Mouse (Mus musculus) bone marrow macrophage, adult 2 months (primary cell): ENCODE results near the gene Arf4. TPM values are rescaled to one million over a fixed set of nuclear protein-coding genes. Genes with fewer than 3 reads are reported as not detected.

ENCODE experiments used
- H3K27ac ChIP-seq: 2 replicates; pipeline ENCODE4 v1.5.1; 2012; ENCODE audit warnings: low read depth, low read length; ENCODE audit not compliant: insufficient read depth
- H3K4me1 ChIP-seq: 2 replicates; pipeline ENCODE4 v1.6.1; 2012; ENCODE audit warnings: low read length; ENCODE audit not compliant: control insufficient read depth, insufficient read depth
- H3K4me3 ChIP-seq: 2 replicates; pipeline ENCODE4 v1.5.1; 2012; ENCODE audit warnings: mild to moderate bottlenecking, low read length, moderate library complexity; ENCODE audit not compliant: insufficient read depth
- CTCF ChIP-seq: IDR thresholded peaks from 2 replicates; pipeline ENCODE4 v1.5.1; 2012; ENCODE audit warnings: low read depth, mild to moderate bottlenecking, low read length, moderate library complexity
- POLR2A ChIP-seq: IDR thresholded peaks from 2 replicates; pipeline ENCODE4 v1.6.1; 2012; ENCODE audit warnings: mild to moderate bottlenecking, low read depth, low read length, borderline replicate concordance
- polyA plus RNA-seq: library from polyadenylated mRNA; stranded (reverse); fragments of >200 nt; gene quantifications from 2 replicates; pipeline ENCODE4 v1.2.4, GENCODE M21; 2012; ENCODE audit not compliant: missing spikeins, insufficient read depth, insufficient read length

The Arf4 gene
- polyA plus RNA-seq, 1 experiment: 151 TPM

- H3K4me1 ChIP-seq: peaks cover 5% of the 10 kb centered on the region
- peak overlapping the region; percentile 71 for H3K27ac ChIP-seq
- TF ChIP-seq CTCF (no peak), POLR2A (no peak)
- peak overlapping the region; percentile 58 for H3K4me3 ChIP-seq
Observed at GRCm38 (mm10) chr14:26637025-26637850, 636 bp upstream of the Arf4 start.

- TF ChIP-seq POLR2A: no peak
- TF ChIP-seq CTCF: no peak
- H3K4me3 ChIP-seq: peak overlapping the region; percentile 92
- H3K27ac ChIP-seq: peak overlapping the region; percentile 84
- peaks cover 9% of the 10 kb centered on the region for H3K4me1 ChIP-seq
Observed at GRCm38 (mm10) chr14:26638708-26639084, 822 bp downstream of the Arf4 start.

GRCm38 (mm10) chr14:26639251-26639650, 1.4 kb downstream of the Arf4 start:
- Histone ChIP-seq H3K4me3 (peak overlapping the region; percentile 92), H3K27ac (peak overlapping the region; percentile 57), H3K4me1 (peaks cover 10% of the 10 kb centered on the region)
- no peak for TF ChIP-seq CTCF
- TF ChIP-seq POLR2A: no peak

- Histone ChIP-seq H3K4me3 (peak overlapping the region; percentile 44), H3K4me1 (peaks cover 13% of the 10 kb centered on the region)
Observed at GRCm38 (mm10) chr14:26639961-26640360, 2.1 kb downstream of the Arf4 start.

GRCm38 (mm10) chr14:26643006-26643624, 5.2 kb downstream of the Arf4 start:
- peak overlapping the region; percentile 16; the same call in 1 of the 2 replicates for H3K4me3 ChIP-seq
- peak overlapping the region; percentile 95 for H3K27ac ChIP-seq
- H3K4me1 ChIP-seq: peaks cover 9% of the 10 kb centered on the region
- no peak for TF ChIP-seq POLR2A
- TF ChIP-seq CTCF: no peak

More at GRCm38 (mm10) chr14:26639961-26640360, 2.1 kb downstream of the Arf4 start:
- no peak overlapping the region for H3K27ac ChIP-seq
- TF ChIP-seq CTCF (no peak), POLR2A (no peak)

- TF ChIP-seq CTCF (no peak), POLR2A (no peak)
- H3K4me3 ChIP-seq: no peak overlapping the region
- peaks cover 9% of the 10 kb centered on the region for H3K4me1 ChIP-seq
Observed at GRCm38 (mm10) chr14:26645989-26646650, 8.2 kb downstream of the Arf4 start.

GRCm38 (mm10) chr14:26647811-26648210, 9.9 kb downstream of the Arf4 start:
- TF ChIP-seq POLR2A (no peak), CTCF (no peak)
- Histone ChIP-seq H3K4me3 (no peak overlapping the region), H3K27ac (no peak overlapping the region), H3K4me1 (peaks cover 9% of the 10 kb centered on the region)

More at GRCm38 (mm10) chr14:26645989-26646650, 8.2 kb downstream of the Arf4 start:
- no peak overlapping the region for H3K27ac ChIP-seq

- Histone ChIP-seq H3K4me3 (no peak overlapping the region), H3K27ac (no peak overlapping the region), H3K4me1 (no peaks in the 10 kb centered on the region)
- no peak for TF ChIP-seq CTCF
- TF ChIP-seq POLR2A: no peak
Observed at GRCm38 (mm10) chr14:26651901-26652300, 14.0 kb downstream of the Arf4 start.

- H3K4me3 ChIP-seq: no peak overlapping the region
- H3K27ac ChIP-seq: no peak overlapping the region
- no peaks in the 10 kb centered on the region for H3K4me1 ChIP-seq
- TF ChIP-seq POLR2A (no peak), CTCF (no peak)
Observed at GRCm38 (mm10) chr14:26658178-26658577, 20.3 kb downstream of the Arf4 start.
